Mouse (Mus musculus): ENCODE measurements around the gene 9230112D13Rik. TPM values are rescaled to one million over a fixed set of nuclear protein-coding genes. Genes with fewer than 3 reads are reported as not detected.

9230112D13Rik gene
- polyA plus RNA-seq, 1 experiment from 2014 or later = not detected

- no peak overlapping the region for H3K27ac ChIP-seq
- H3K9me3 ChIP-seq = no peaks in the 10 kb centered on the region
- no peak for ATAC-seq (ENCODE audit: low FRiP score, low read depth)
- no peaks in the 10 kb centered on the region for H3K27me3 ChIP-seq (replicated peaks)
- WGBS = 90% methylated on average over 9 of the region's 9 CpGs
- H3K4me1 ChIP-seq = no peaks in the 10 kb centered on the region
- no peak overlapping the region for H3K4me2 ChIP-seq (replicated peaks)
- no peaks in the 10 kb centered on the region for H3K36me3 ChIP-seq
- H3K4me3 ChIP-seq = no peak overlapping the region
- H3K9ac ChIP-seq = no peak overlapping the region
These were observed 36.3 kb upstream of the 9230112D13Rik start for GRCm38 (mm10) chr14:34558947-34559346.

- Histone ChIP-seq H3K36me3 (no peaks in the 10 kb centered on the region), H3K4me2 (replicated peaks) (no peak overlapping the region), H3K4me1 (no peaks in the 10 kb centered on the region), H3K27ac (no peak overlapping the region), H3K27me3 (replicated peaks) (no peaks in the 10 kb centered on the region), H3K9me3 (no peaks in the 10 kb centered on the region), H3K4me3 (no peak overlapping the region), H3K9ac (no peak overlapping the region)
- 61% methylated on average over 13 of the region's 13 CpGs for WGBS
- no peak for ATAC-seq (ENCODE audit: low FRiP score, low read depth)
These were observed 32.6 kb upstream of the 9230112D13Rik start for GRCm38 (mm10) chr14:34555211-34555610.

GRCm38 (mm10) chr14:34554047-34554446 is 31.4 kb upstream of the 9230112D13Rik start:
- 75% methylated on average over 3 of the region's 3 CpGs for WGBS
- Histone ChIP-seq H3K9ac (no peak overlapping the region), H3K27me3 (replicated peaks) (no peaks in the 10 kb centered on the region), H3K27ac (no peak overlapping the region), H3K4me1 (no peaks in the 10 kb centered on the region), H3K4me2 (replicated peaks) (no peak overlapping the region), H3K9me3 (no peaks in the 10 kb centered on the region), H3K4me3 (no peak overlapping the region), H3K36me3 (no peaks in the 10 kb centered on the region)
- no peak for ATAC-seq (ENCODE audit: low FRiP score, low read depth)

GRCm38 (mm10) chr14:34553470-34553869 is 30.9 kb upstream of the 9230112D13Rik start:
- H3K36me3 ChIP-seq = no peaks in the 10 kb centered on the region
- 88% methylated on average over 6 of the region's 6 CpGs for WGBS
- H3K9ac ChIP-seq = no peak overlapping the region
- H3K4me3 ChIP-seq = no peak overlapping the region
- no peaks in the 10 kb centered on the region for H3K9me3 ChIP-seq
- H3K4me2 ChIP-seq (replicated peaks) = no peak overlapping the region
- H3K27me3 ChIP-seq (replicated peaks) = no peaks in the 10 kb centered on the region
- H3K4me1 ChIP-seq = peaks cover 2% of the 10 kb centered on the region; the same call in 1 of the 2 replicates
- ATAC-seq (ENCODE audit: low FRiP score, low read depth) = no peak
- H3K27ac ChIP-seq = no peak overlapping the region

GRCm38 (mm10) chr14:34552226-34552625 is 29.6 kb upstream of the 9230112D13Rik start:
- H3K36me3 ChIP-seq = no peaks in the 10 kb centered on the region
- no peaks in the 10 kb centered on the region for H3K9me3 ChIP-seq
- H3K9ac ChIP-seq = no peak overlapping the region
- no peak for ATAC-seq (ENCODE audit: low FRiP score, low read depth)
- no peak overlapping the region for H3K4me3 ChIP-seq
- H3K4me2 ChIP-seq (replicated peaks) = no peak overlapping the region
- peaks cover 3% of the 10 kb centered on the region; the same call in 1 of the 2 replicates for H3K4me1 ChIP-seq
- H3K27ac ChIP-seq = no peak overlapping the region
- 93% methylated on average over 5 of the region's 5 CpGs for WGBS
- H3K27me3 ChIP-seq (replicated peaks) = no peaks in the 10 kb centered on the region

- under 1% methylated on average over 55 of the region's 55 CpGs for WGBS
- peak overlapping the region; percentile 88 for H3K4me2 ChIP-seq (replicated peaks)
- H3K4me1 ChIP-seq = peaks cover 3% of the 10 kb centered on the region; the same call in 1 of the 2 replicates
- no peaks in the 10 kb centered on the region for H3K9me3 ChIP-seq
- H3K9ac ChIP-seq = peak overlapping the region; percentile 82
- H3K27me3 ChIP-seq (replicated peaks) = no peaks in the 10 kb centered on the region
- peak overlapping the region; percentile 70 for H3K4me3 ChIP-seq
- peak; percentile 96 for ATAC-seq (ENCODE audit: low FRiP score, low read depth)
- H3K27ac ChIP-seq = peak overlapping the region; percentile 64; the same call in 1 of the 2 replicates
- H3K36me3 ChIP-seq = no peaks in the 10 kb centered on the region
These were observed 26.5 kb upstream of the 9230112D13Rik start for GRCm38 (mm10) chr14:34549004-34549671.

GRCm38 (mm10) chr14:34548391-34549001 is 25.9 kb upstream of the 9230112D13Rik start:
- Histone ChIP-seq H3K27me3 (replicated peaks) (no peaks in the 10 kb centered on the region), H3K4me1 (peaks cover 3% of the 10 kb centered on the region; the same call in 1 of the 2 replicates), H3K27ac (no peak overlapping the region), H3K9me3 (no peaks in the 10 kb centered on the region), H3K9ac (peak overlapping the region; percentile 82), H3K4me2 (replicated peaks) (peak overlapping the region; percentile 88), H3K4me3 (peak overlapping the region; percentile 70), H3K36me3 (no peaks in the 10 kb centered on the region)
- WGBS = 1% methylated on average over 27 of the region's 27 CpGs
- ATAC-seq (ENCODE audit: low FRiP score, low read depth) = peak; percentile 61

GRCm38 (mm10) chr14:34544545-34544944 is 21.9 kb upstream of the 9230112D13Rik start:
- Histone ChIP-seq H3K4me2 (replicated peaks) (no peak overlapping the region), H3K9me3 (no peaks in the 10 kb centered on the region), H3K36me3 (no peaks in the 10 kb centered on the region), H3K4me1 (peaks cover 3% of the 10 kb centered on the region; the same call in 1 of the 2 replicates), H3K27me3 (replicated peaks) (no peaks in the 10 kb centered on the region), H3K9ac (no peak overlapping the region), H3K4me3 (no peak overlapping the region), H3K27ac (no peak overlapping the region)
- 82% methylated on average over 2 of the region's 2 CpGs for WGBS
- ATAC-seq (ENCODE audit: low FRiP score, low read depth) = no peak

- Histone ChIP-seq H3K27ac (no peak overlapping the region), H3K27me3 (replicated peaks) (no peaks in the 10 kb centered on the region), H3K4me3 (no peak overlapping the region), H3K9me3 (no peaks in the 10 kb centered on the region), H3K36me3 (no peaks in the 10 kb centered on the region), H3K4me1 (peaks cover 3% of the 10 kb centered on the region; the same call in 1 of the 2 replicates), H3K4me2 (replicated peaks) (no peak overlapping the region), H3K9ac (no peak overlapping the region)
- WGBS = 89% methylated on average over 6 of the region's 6 CpGs
- ATAC-seq (ENCODE audit: low FRiP score, low read depth) = no peak
These were observed 21.4 kb upstream of the 9230112D13Rik start for GRCm38 (mm10) chr14:34544001-34544400.

- peaks cover 3% of the 10 kb centered on the region; the same call in 1 of the 2 replicates for H3K4me1 ChIP-seq
- no peaks in the 10 kb centered on the region for H3K9me3 ChIP-seq
- H3K4me3 ChIP-seq = no peak overlapping the region
- WGBS = 82% methylated on average over 6 of the region's 6 CpGs
- H3K27me3 ChIP-seq (replicated peaks) = no peaks in the 10 kb centered on the region
- no peaks in the 10 kb centered on the region for H3K36me3 ChIP-seq
- no peak for ATAC-seq (ENCODE audit: low FRiP score, low read depth)
- H3K27ac ChIP-seq = no peak overlapping the region
- no peak overlapping the region for H3K4me2 ChIP-seq (replicated peaks)
- no peak overlapping the region for H3K9ac ChIP-seq
These were observed 21.0 kb upstream of the 9230112D13Rik start for GRCm38 (mm10) chr14:34543596-34543995.

GRCm38 (mm10) chr14:34541896-34542295 is 19.3 kb upstream of the 9230112D13Rik start:
- no peaks in the 10 kb centered on the region for H3K4me1 ChIP-seq
- H3K27me3 ChIP-seq (replicated peaks) = no peaks in the 10 kb centered on the region
- H3K9me3 ChIP-seq = no peaks in the 10 kb centered on the region
- WGBS = 93% methylated on average over 5 of the region's 5 CpGs
- no peak overlapping the region for H3K4me3 ChIP-seq
- no peak overlapping the region for H3K27ac ChIP-seq
- ATAC-seq (ENCODE audit: low FRiP score, low read depth) = no peak
- no peak overlapping the region for H3K4me2 ChIP-seq (replicated peaks)
- H3K9ac ChIP-seq = no peak overlapping the region
- no peaks in the 10 kb centered on the region for H3K36me3 ChIP-seq

GRCm38 (mm10) chr14:34540685-34541162 is 18.1 kb upstream of the 9230112D13Rik start:
- Histone ChIP-seq H3K4me3 (no peak overlapping the region), H3K9me3 (no peaks in the 10 kb centered on the region), H3K27ac (no peak overlapping the region), H3K9ac (no peak overlapping the region), H3K36me3 (no peaks in the 10 kb centered on the region), H3K4me1 (no peaks in the 10 kb centered on the region), H3K27me3 (replicated peaks) (no peaks in the 10 kb centered on the region), H3K4me2 (replicated peaks) (peak overlapping the region; percentile 30; the same call in 1 of the 2 replicates)
- 8% methylated on average over 17 of the region's 17 CpGs for WGBS
- peak; percentile 54 for ATAC-seq (ENCODE audit: low FRiP score, low read depth)
